Mouse (Mus musculus) mammary gland, adult 2 months (tissue): Measurements from ENCODE around the gene Sncg. TPM values are rescaled to one million over a fixed set of nuclear protein-coding genes. Genes with fewer than 3 reads are reported as not detected.

ENCODE experiments used
- polyA plus RNA-seq: library from polyadenylated mRNA; depleted of rRNA; stranded (reverse); fragments of >200 nt; gene quantifications from 2 replicates; pipeline ENCODE4 v1.2.3, GENCODE M21; 2012; ENCODE audit warnings: low replicate concordance; rRNA removed

Sncg gene
- 206 and 276 TPM in 2 replicates for polyA plus RNA-seq

DNA sequence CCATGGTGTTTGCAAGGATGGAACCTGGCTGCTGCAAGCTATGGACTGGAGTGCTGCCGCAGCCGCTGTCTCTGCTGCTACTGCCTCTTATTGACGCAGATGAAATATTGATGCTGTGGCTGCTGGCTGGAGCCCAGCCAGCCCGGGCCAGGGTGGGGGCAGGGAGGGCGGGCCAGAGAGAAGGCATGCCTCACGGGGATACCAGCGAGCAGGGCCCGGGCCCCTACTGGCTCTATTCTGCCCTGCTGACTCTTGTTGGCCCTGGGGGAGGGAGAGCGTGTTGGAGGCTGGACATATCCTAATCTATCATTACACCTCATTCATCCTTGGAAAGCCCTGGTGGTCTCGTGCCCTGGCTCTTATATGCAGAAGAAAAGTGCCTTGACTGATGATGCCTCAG, at the start of gene Sncg:
TSS of gene Sncg (minus strand) at position 213 of the 400 bp plus-strand sequence.

DNA sequence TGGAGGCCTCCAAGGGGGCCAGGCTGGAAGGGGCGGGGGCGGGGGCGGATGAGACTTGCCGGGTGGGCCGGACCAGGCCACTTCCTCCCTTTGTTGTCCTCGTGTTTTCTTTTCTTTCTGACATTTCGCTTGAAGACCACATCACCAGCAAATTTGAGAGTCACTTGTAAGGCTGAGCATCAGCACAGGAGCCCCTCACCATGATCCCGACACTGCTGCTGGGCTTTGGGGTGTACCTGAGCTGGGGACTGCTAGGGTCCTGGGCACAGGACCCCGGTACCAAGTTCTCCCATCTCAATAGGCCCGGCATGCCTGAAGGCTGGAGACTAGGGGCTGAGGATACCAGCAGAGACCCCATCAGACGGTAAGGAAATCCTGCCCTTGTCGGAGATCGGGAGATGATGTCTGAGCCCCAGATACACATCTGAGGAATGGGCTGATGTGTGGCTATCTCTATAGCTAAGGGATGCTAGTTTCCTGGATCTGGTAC, 871 bp upstream of the Sncg start, which contains the start of gene Mmrn2:
TSS of gene Mmrn2 (plus strand) at position 51 of the 490 bp plus-strand sequence.

DNA sequence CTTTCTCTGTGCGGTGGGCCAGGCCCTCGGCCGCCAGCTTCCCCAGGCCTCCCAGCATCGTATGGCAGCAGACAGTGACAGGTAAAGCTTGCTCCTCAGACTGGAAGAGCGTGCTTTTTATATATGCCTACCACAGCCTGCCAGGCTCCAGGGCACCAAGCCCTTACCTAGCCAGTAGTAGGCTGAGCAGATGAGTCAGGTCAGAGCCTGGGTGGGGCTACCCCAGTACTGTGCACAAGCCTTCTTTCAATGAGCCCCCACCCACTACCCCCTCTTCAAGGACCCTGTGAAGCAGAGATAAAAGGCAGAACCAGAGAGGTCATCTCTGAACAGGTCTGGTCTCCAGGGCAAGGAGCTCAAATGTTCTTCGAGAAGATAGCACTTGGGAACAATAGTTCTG, 19.3 kb downstream of the Sncg start, which contains the start of gene Fam25c:
TSS of gene Fam25c (minus strand) at position 133 of the 400 bp plus-strand sequence.

Other genes with a start within 250 kb of the Sncg start
- 0.07 and 0.32 TPM in 2 replicates for gene Npy4r, start 222.3 kb downstream of the Sncg start, polyA plus RNA-seq
- 0.42 and 0.69 TPM in 2 replicates for gene Gprin2, start 173.1 kb downstream of the Sncg start, polyA plus RNA-seq
- 10.9 and 11.4 TPM in 2 replicates for gene Syt15, start 155.2 kb downstream of the Sncg start, polyA plus RNA-seq
- gene Shld2, start 64.3 kb downstream of the Sncg start, polyA plus RNA-seq = 2.2 and 3.2 TPM in 2 replicates
- 76.9 and 149 TPM in 2 replicates for gene Glud1, start 64.1 kb downstream of the Sncg start, polyA plus RNA-seq
- gene Fam25c, start 19.4 kb downstream of the Sncg start, polyA plus RNA-seq = 17.3 and 19.4 TPM in 2 replicates
- gene Mmrn2, start 676 bp upstream of the Sncg start, polyA plus RNA-seq = 18.1 and 18.8 TPM in 2 replicates
- gene Bmpr1a, start 128.6 kb upstream of the Sncg start, polyA plus RNA-seq = 4.6 and 22.3 TPM in 2 replicates
- gene 9230112D13Rik, start 148.0 kb upstream of the Sncg start, polyA plus RNA-seq = not detected in 2 replicates
- gene Ldb3, start 213.9 kb upstream of the Sncg start, polyA plus RNA-seq = 2.3 and 623 TPM in 2 replicates
- not detected in 2 replicates for gene Opn4, start 225.4 kb upstream of the Sncg start, polyA plus RNA-seq